ENCODE assay signal across 20 mouse cellular contexts in genomic region chr1:91015571-91015970, GRCm38 (mm10). TPM values are rescaled to one million over a fixed set of nuclear protein-coding genes. Genes with fewer than 3 reads are reported as not detected.
DNase-seq lines count a peak whose midpoint lies in the region; ATAC-seq and TF ChIP-seq lines count a peak whose summit lies in the region.
"Had no signal": no experiment of that assay in that cellular context is flagged by ENCODE, and none has a peak within 500 bp of the region (broad histone marks: within the 10 kb centered on the region; RNA-seq: fewer than 3 reads in every experiment).

No protein-coding gene starts in this region.

- H3K4me1 ChIP-seq in kidney, embryonic 16.5 days (ENCODE audit: insufficient read depth, low read length), result peaks cover 30% of the 10 kb centered on the region
- H3K4me1 ChIP-seq in heart, adult 2 months (ENCODE audit: control insufficient read depth, insufficient read depth, low read length), result peaks cover 33% of the 10 kb centered on the region
- H3K4me1 ChIP-seq in heart, embryonic 15.5 days (replicated peaks), result peaks cover 79% of the 10 kb centered on the region
- 0 out of 2 replicates have a peak, but pooled peaks cover 11% of the 10 kb centered on the region for H3K4me1 ChIP-seq in intestine, postnatal 0 days (replicated peaks; ENCODE audit: control insufficient read depth, insufficient read depth, low read length)

- H3K4me3 ChIP-seq in kidney, embryonic 16.5 days (ENCODE audit: low read length), result no peak overlapping the region
- H3K4me3 ChIP-seq in heart, adult 2 months, result no peak overlapping the region
- no peak overlapping the region for H3K4me3 ChIP-seq in heart, embryonic 15.5 days
- no peak overlapping the region for H3K4me3 ChIP-seq in intestine, postnatal 0 days (ENCODE audit: low read depth, low read length)
- H3K4me3 ChIP-seq: embryonic facial prominence, embryonic 12.5 days had no signal

- DNase-seq in kidney, postnatal 36 days, result peak; percentile 29 to 42
- DNase-seq in heart, adult 2 months, result peak; percentile 64 to 79
- no peak for DNase-seq in right cerebral cortex, postnatal 25 days
- no peak for DNase-seq in left cerebral cortex, postnatal 4 days
- DNase-seq: adrenal gland, postnatal 36 days; cerebellum, postnatal 36 days; kidney, adult 18-20 months; lung, embryonic 14.5 days; right cerebral cortex, postnatal 4 days; thymus, postnatal 14 days had no signal

- H3K79me2 ChIP-seq in heart, adult 2 months (replicated peaks; ENCODE audit: control insufficient read depth, insufficient read depth, low read length), result peaks cover 4% of the 10 kb centered on the region; the same call in 1 of the 2 replicates

- intact Hi-C loops in heart, adult 2 months (cut with DNase I), result loop anchor here (5.0 kb wide), 1 partner anchor 37 kb away; no protein-coding TSS in a partner anchor
- intact Hi-C loops in left cerebral cortex, postnatal 4 days (cut with DNase I), result no loop called here

- 67% methylated on average over 7 of the region's 7 CpGs for WGBS in kidney, embryonic 16.5 days
- 49% methylated on average over 7 of the region's 7 CpGs for WGBS in heart, adult 2 months
- 43% methylated on average over 7 of the region's 7 CpGs for WGBS in heart, embryonic 15.5 days
- WGBS in intestine, postnatal 0 days, result 50% methylated on average over 7 of the region's 7 CpGs

- no peak for TF ChIP-seq CTCF in heart, adult 2 months (IDR thresholded peaks at IDR 0.05)
- TF ChIP-seq CTCF in intestine, postnatal 0 days (IDR thresholded peaks at IDR 0.05; ENCODE audit: low read depth), result no peak

- no peak overlapping the region for H3K4me2 ChIP-seq in kidney, embryonic 16.5 days (replicated peaks; ENCODE audit: low read depth, low read length)
- H3K4me2 ChIP-seq in heart, embryonic 15.5 days, result peak overlapping the region; percentile 23; the same call in 1 of the 2 replicates
- no peak overlapping the region for H3K4me2 ChIP-seq in intestine, postnatal 0 days (replicated peaks; ENCODE audit: low read depth)
- H3K4me2 ChIP-seq: embryonic facial prominence, embryonic 12.5 days; lung, embryonic 14.5 days had no signal

- H3K9me3 ChIP-seq in kidney, embryonic 16.5 days (ENCODE audit: low read length), result no peaks in the 10 kb centered on the region
- H3K9me3 ChIP-seq in heart, embryonic 15.5 days (replicated peaks), result no peaks in the 10 kb centered on the region
- no peaks in the 10 kb centered on the region for H3K9me3 ChIP-seq in intestine, postnatal 0 days (ENCODE audit: control insufficient read depth)
- H3K9me3 ChIP-seq: embryonic facial prominence, embryonic 12.5 days had no signal

- no peaks in the 10 kb centered on the region for H3K27me3 ChIP-seq in kidney, embryonic 16.5 days (ENCODE audit: insufficient read depth, low read length)
- no peaks in the 10 kb centered on the region for H3K27me3 ChIP-seq in heart, adult 2 months (ENCODE audit: control insufficient read depth, insufficient read depth, low read length)
- H3K27me3 ChIP-seq in heart, embryonic 15.5 days, result no peaks in the 10 kb centered on the region
- no peaks in the 10 kb centered on the region for H3K27me3 ChIP-seq in intestine, postnatal 0 days (replicated peaks; ENCODE audit: control insufficient read depth, insufficient read depth, low read length)
- H3K27me3 ChIP-seq: embryonic facial prominence, embryonic 12.5 days had no signal

- TF ChIP-seq POLR2A in heart, adult 2 months (IDR thresholded peaks at IDR 0.05; ENCODE audit: insufficient read depth, low read depth, low read length), result 0 out of 2 replicates have a peak, but pooled peaks have one; percentile 9

- TF ChIP-seq EP300 in heart, adult 2 months (IDR thresholded peaks at IDR 0.05; ENCODE audit: insufficient read depth, low read depth, low read length), result peak; percentile 91

- no peak for ATAC-seq in kidney, embryonic 16.5 days (ENCODE audit: low FRiP score, low TSS enrichment)
- peak; percentile 80 for ATAC-seq in heart, embryonic 15.5 days (replicated peaks; ENCODE audit: insufficient number of reproducible peaks, insufficient read depth, low FRiP score, low read depth)
- ATAC-seq in intestine, postnatal 0 days, result 0 out of 2 replicates have a peak, but pooled peaks have one; percentile 21
- no peak for ATAC-seq in cerebellum, adult (ENCODE audit: insufficient number of reproducible peaks, low FRiP score, low TSS enrichment)

- no peak overlapping the region for H3K27ac ChIP-seq in kidney, embryonic 16.5 days (ENCODE audit: low read length)
- peak overlapping the region; percentile 94 for H3K27ac ChIP-seq in heart, adult 2 months
- H3K27ac ChIP-seq in heart, embryonic 15.5 days, result peak overlapping the region; percentile 98
- no peak overlapping the region for H3K27ac ChIP-seq in intestine, postnatal 0 days (ENCODE audit: low read depth, low read length)
- H3K27ac ChIP-seq: embryonic facial prominence, embryonic 12.5 days had no signal

- H3K36me3 ChIP-seq in kidney, embryonic 16.5 days (ENCODE audit: insufficient read depth, low read length), result no peaks in the 10 kb centered on the region
- no peaks in the 10 kb centered on the region; the same call in 1 of the 2 replicates for H3K36me3 ChIP-seq in heart, adult 2 months (ENCODE audit: control insufficient read depth, insufficient read depth, low read length)
- peaks cover 2% of the 10 kb centered on the region for H3K36me3 ChIP-seq in heart, embryonic 15.5 days
- no peaks in the 10 kb centered on the region for H3K36me3 ChIP-seq in intestine, postnatal 0 days (ENCODE audit: control insufficient read depth, insufficient read depth)
- H3K36me3 ChIP-seq: embryonic facial prominence, embryonic 12.5 days had no signal

- no peak overlapping the region for H3K9ac ChIP-seq in kidney, embryonic 16.5 days (replicated peaks; ENCODE audit: low read length)
- H3K9ac ChIP-seq in heart, adult 2 months (ENCODE audit: low read depth, low read length), result no peak overlapping the region
- H3K9ac ChIP-seq in heart, embryonic 15.5 days, result no peak overlapping the region
- H3K9ac ChIP-seq in intestine, postnatal 0 days (ENCODE audit: low read depth, low read length), result no peak overlapping the region
- H3K9ac ChIP-seq: embryonic facial prominence, embryonic 12.5 days; lung, embryonic 14.5 days had no signal

RNA-seq across cellular contexts. Expression of gene Lrrfip1, which starts 17.0 kb away (rescaled TPM):
- polyA plus RNA-seq in kidney, embryonic 16.5 days (2015; fragmentation: Nextera tagmentation; extraction: Ambion mirVana), result 45.9 and 50.8 TPM in 2 replicates
- total RNA-seq in heart, adult 2 months (2021), result 10 to 100 TPM; 63.5 to 75.5 TPM
- 32.9 and 44.2 TPM in 2 replicates for polyA plus RNA-seq in heart, adult 2 months (2012; rRNA removed)
- polyA plus RNA-seq in heart, embryonic 15.5 days (2015; fragmentation: Nextera tagmentation; extraction: Ambion mirVana), result 136 and 149 TPM in 2 replicates
- polyA plus RNA-seq in intestine, postnatal 0 days (2015; fragmentation: Nextera tagmentation; extraction: Ambion mirVana), result 79.2 and 85.3 TPM in 2 replicates
- total RNA-seq in left cerebral cortex, postnatal 4 days (2021), result 10 to 100 TPM; 66.4 to 74.2 TPM

RNA-seq across cellular contexts. Expression of gene Rab17, which starts 46.1 kb away (rescaled TPM):
- 10.8 and 12.0 TPM in 2 replicates for polyA plus RNA-seq in kidney, embryonic 16.5 days (2015; fragmentation: Nextera tagmentation; extraction: Ambion mirVana)
- total RNA-seq in heart, adult 2 months (2021), result 1 to 10 TPM; 1.7 to 2.6 TPM
- polyA plus RNA-seq in heart, adult 2 months (2012; rRNA removed), result 1.4 and 2.3 TPM in 2 replicates
- 2.9 and 3.0 TPM in 2 replicates for polyA plus RNA-seq in heart, embryonic 15.5 days (2015; fragmentation: Nextera tagmentation; extraction: Ambion mirVana)
- polyA plus RNA-seq in intestine, postnatal 0 days (2015; fragmentation: Nextera tagmentation; extraction: Ambion mirVana), result 75.4 and 93.3 TPM in 2 replicates
- total RNA-seq in left cerebral cortex, postnatal 4 days (2021), result not detected
- total RNA-seq: adrenal gland, postnatal 36 days; layer of hippocampus, postnatal 25 days; MEL; neutrophil, adult 5-6 weeks had no signal
- polyA plus RNA-seq: forebrain, embryonic 11.5 days; hindbrain, embryonic 11.5 days had no signal

Comparison
In these comparisons a context has a peak if more than half of its experiments do, and no peak if none do; other contexts are left out.
1. DNase-seq: peak in kidney, postnatal 36 days (2 of 2) and heart, adult 2 months (2 of 2); none in right cerebral cortex, postnatal 25 days (single experiment) and left cerebral cortex, postnatal 4 days (single experiment).
2. ATAC-seq: peak in heart, embryonic 15.5 days (single experiment) and intestine, postnatal 0 days (single experiment); none in kidney, embryonic 16.5 days (single experiment) and cerebellum, adult (single experiment).
3. H3K27ac ChIP-seq: peak in heart, adult 2 months (single experiment) and heart, embryonic 15.5 days (single experiment); none in kidney, embryonic 16.5 days (single experiment) and intestine, postnatal 0 days (single experiment).